Mouse (Mus musculus) regulatory T cell (primary cell): Measurements from ENCODE around the gene P4ha3.
"Not testable (repeated sequence)": the region's sequence is repeated elsewhere in the genome, so short reads cannot be mapped to it uniquely, and the experiment has no call there.

ENCODE experiments used
- in situ Hi-C: fragments of 300-600 bp; cut with MboI, MseI; formaldehyde crosslinking; loops from one replicate; pipeline ENCODE4 v1.15.1; 2025; ENCODE audit warnings: high pct_unique_total_duplicates

The P4ha3 gene

GRCm38 (mm10) chr7:100285383-100285782 lies at the start of gene P4ha3:
P4ha3 (plus strand) TSS chr7:100285520.
- in situ Hi-C loops = no loop called here

- in situ Hi-C loops = no loop called here
Observed at GRCm38 (mm10) chr7:100238271-100238670, 47.0 kb upstream of the P4ha3 start.

- in situ Hi-C loops = no loop called here
Observed at GRCm38 (mm10) chr7:100240601-100241000, 44.7 kb upstream of the P4ha3 start.

- in situ Hi-C loops = no loop called here
Observed at GRCm38 (mm10) chr7:100243007-100243406, 42.3 kb upstream of the P4ha3 start.

DNA sequence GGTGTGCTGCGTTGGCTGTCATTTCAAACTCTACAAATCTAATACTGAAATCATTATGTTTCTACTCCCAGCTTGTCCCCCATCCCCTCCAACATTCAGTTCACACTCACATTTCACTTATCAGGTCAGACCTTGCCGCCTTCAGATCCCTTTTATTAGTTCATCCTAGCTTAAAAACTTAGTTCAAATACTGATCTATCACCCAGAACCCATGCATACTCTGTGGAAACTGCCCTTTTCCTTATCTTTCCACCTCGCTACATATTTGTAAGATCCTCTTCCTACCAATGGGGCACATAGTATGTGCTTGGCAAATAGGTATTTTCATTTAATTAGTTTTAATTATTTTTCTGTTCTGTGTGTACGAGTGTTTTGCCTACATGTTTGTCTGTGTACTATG lies 41.1 kb upstream of the P4ha3 start:
- in situ Hi-C loops = no loop called here

GRCm38 (mm10) chr7:100245176-100245575 lies 40.1 kb upstream of the P4ha3 start:
- in situ Hi-C loops = no loop called here

DNA sequence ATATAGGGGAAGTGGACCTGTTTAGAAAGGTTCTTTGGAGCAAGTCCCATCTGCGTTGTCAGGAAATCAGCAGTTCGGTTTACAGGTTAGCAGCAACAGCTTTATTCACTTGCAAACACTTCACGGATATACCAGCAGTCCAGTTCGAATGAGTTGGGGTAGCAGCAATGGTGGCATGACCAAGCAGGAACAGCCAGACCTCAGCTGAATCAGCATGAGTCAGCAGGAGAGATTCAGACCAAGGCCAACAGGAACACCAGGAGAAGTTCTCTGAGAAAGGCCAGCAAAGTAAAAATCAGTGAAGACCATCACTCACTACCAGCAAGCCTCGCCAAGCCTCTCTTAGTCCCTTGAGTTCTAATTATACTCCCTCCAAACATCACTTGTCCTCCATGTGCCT lies 34.7 kb upstream of the P4ha3 start:
- in situ Hi-C loops = no loop called here

DNA sequence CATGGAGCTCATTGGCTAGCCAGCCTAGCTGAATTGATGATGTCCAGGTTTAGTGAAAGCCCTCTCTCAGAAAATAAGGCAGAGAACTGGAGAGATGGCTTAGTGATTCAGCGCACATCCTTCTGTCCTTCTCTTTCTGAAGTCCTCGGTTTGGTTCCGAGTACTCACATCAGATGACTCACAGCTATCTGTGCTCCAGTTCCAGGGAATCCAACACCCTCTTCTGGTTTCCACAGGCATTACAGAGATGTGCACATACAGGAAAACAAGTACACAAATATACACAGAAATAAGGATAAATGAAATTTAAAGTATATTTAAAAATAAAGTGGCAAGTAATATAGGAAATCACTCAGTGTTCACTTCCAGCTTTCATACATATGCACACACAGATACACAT lies 23.0 kb upstream of the P4ha3 start:
- in situ Hi-C loops = no loop called here

- in situ Hi-C loops = not testable (repeated sequence)
Observed at GRCm38 (mm10) chr7:100264934-100265333, 20.4 kb upstream of the P4ha3 start.

- in situ Hi-C loops = no loop called here
Observed at GRCm38 (mm10) chr7:100272369-100272768, 13.0 kb upstream of the P4ha3 start.

GRCm38 (mm10) chr7:100274507-100274906 lies 10.8 kb upstream of the P4ha3 start:
- in situ Hi-C loops = no loop called here

DNA sequence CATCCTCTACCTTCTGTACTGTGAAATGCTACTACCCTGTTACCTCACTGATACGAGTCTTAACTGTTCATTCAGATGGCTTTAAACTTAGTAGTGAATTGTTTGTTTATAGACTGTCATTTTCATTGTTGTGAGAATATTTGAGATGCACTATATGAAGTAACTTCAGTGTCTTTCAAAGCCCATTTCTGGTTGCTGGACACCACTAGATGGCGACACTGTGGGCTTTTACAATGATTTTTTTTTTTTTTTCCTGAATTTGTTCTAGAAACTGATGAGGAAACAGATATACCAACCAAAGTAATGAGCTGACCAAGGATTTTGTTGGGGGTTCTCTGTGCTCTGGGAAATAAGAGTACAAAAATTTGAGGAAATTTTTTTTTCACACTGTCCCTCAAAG lies 8.9 kb upstream of the P4ha3 start:
- in situ Hi-C loops = no loop called here

DNA sequence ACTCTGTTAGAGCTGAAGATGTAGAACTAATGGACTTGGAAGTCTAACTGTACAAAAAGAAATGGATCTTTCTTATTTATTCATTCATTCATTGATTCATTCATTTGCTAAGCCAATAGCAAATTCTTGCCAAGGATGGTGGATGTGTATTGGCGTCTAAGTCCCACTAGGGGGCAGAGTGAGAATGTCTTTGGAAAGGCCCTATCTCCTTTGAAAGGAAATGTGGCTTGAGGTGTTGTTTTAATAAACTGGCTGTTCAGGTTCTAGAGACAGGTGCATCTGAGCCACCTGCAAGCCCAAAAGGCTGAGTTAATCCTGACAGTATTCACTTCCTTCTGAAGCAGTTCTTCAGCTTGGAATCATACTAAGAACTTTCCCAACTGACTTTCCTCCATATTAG lies 5.5 kb upstream of the P4ha3 start:
- in situ Hi-C loops = no loop called here

- in situ Hi-C loops = no loop called here
Observed at GRCm38 (mm10) chr7:100281596-100281995, 3.7 kb upstream of the P4ha3 start.

DNA sequence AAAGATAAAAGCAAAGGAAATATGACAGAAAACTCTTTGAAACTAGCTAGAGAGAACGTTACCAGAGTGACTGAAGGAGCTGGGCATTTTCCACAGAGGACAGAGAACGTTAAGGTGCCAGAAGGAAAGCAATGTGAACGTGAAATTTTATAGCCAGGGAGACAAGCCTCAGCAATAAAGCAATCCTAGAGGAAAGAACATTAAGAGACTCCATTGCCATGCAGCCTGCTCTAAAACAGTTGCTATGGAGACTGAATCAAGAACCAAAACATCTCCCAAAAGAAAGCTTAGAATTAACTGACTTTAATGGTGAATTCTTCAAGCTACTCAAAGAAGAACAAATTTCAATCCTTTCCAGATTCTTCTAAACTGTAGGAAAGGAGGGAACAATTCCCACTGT lies 2.0 kb upstream of the P4ha3 start:
- in situ Hi-C loops = no loop called here

- in situ Hi-C loops = no loop called here
Observed at GRCm38 (mm10) chr7:100287748-100288578, 2.6 kb downstream of the P4ha3 start.

DNA sequence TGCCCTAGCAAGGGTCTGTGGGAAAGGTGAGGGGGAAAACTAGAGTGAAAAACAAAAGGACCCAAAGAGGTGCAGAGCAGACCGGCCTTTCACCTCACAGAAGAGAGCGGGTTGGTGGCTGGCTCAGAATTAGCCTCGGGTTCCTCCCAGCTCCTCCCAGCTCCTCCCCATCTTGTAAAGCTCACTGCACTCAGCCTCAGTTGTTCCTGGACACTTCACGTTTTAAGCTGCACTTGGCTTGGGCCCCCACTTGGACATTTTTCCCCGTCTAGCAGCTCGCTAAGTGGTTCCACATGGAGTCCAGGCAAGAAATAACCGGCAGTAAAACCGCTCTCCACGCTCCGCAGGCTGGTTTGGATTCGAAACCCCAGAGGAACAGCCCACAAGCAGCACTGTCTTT lies 3.3 kb downstream of the P4ha3 start:
- in situ Hi-C loops = no loop called here

- in situ Hi-C loops = no loop called here
Observed at GRCm38 (mm10) chr7:100293546-100293945, 8.2 kb downstream of the P4ha3 start.

DNA sequence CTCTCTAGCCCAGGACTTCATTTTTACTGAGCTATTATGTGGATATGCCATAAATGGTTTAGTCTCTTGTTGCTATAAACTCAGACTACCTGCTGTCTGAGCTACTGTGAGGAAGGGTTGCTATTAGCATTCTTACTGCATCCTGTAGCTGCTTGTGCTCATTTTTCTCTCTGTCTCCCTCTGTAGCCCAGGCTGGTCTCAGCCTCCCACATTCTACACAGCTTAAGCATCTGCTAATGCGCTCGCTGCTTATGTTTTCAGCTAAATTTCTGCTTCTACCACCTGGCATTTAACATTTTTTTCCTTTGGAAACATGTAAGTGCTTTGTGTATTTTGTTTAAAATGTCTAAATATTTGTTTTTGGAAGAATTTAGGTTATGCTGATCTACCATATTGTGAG lies 10.4 kb downstream of the P4ha3 start:
- in situ Hi-C loops = no loop called here

GRCm38 (mm10) chr7:100296699-100297098 lies 11.4 kb downstream of the P4ha3 start:
- in situ Hi-C loops = no loop called here

- in situ Hi-C loops = no loop called here
Observed at GRCm38 (mm10) chr7:100298861-100299510, 13.7 kb downstream of the P4ha3 start.

- in situ Hi-C loops = no loop called here
Observed at GRCm38 (mm10) chr7:100301390-100301789, 16.1 kb downstream of the P4ha3 start.

DNA sequence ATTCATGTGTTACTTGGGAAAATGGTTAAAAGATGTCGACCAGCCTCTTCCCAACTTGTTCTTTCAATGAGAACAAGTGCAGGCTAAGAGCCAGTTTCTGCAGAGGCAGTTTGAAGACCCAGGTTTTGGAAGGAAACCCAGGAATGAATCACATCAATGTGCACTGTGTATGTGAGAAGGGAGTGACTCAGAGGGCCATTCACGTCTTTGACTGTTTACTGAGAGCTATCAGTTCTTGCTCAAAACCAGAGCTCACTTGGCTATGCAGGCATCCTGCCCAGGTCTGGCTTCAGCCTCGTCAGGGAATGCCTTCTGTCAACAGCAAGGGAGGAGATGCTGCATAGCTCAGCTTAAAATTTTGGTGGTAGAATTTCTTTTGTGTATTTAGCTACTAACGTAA lies 17.0 kb downstream of the P4ha3 start:
- in situ Hi-C loops = no loop called here
